Mouse (Mus musculus) forebrain, embryonic 12.5 days (tissue): ENCODE measurements around the gene Tgtp2. TPM values are rescaled to one million over a fixed set of nuclear protein-coding genes. Genes with fewer than 3 reads are reported as not detected.
"Not testable (repeated sequence)": the region's sequence is repeated elsewhere in the genome, so short reads cannot be mapped to it uniquely, and the experiment has no call there.

Source experiments
- ATAC-seq: fragments of 200-750 bp; cut with Nextera tagmentation; 2 replicates; pipeline ENCODE4 v1.8.0; 2017; ENCODE audit warnings: moderate TSS enrichment; ENCODE audit not compliant: low FRiP score
- H3K27ac ChIP-seq: fragments of 300-500 bp; sonication (generic); 2 replicates; pipeline ENCODE4 v1.5.1; 2016; ENCODE audit warnings: mild to moderate bottlenecking
- H3K27me3 ChIP-seq: fragments of 300-500 bp; sonication (generic); 2 replicates; pipeline ENCODE4 v1.6.1; 2016; ENCODE audit warnings: mild to moderate bottlenecking
- H3K36me3 ChIP-seq: fragments of 300-500 bp; sonication (generic); replicated peaks from 2 replicates; pipeline ENCODE4 v1.6.1; 2016; ENCODE audit warnings: mild to moderate bottlenecking
- H3K4me1 ChIP-seq: fragments of 300-500 bp; sonication (generic); 2 replicates; pipeline ENCODE4 v1.6.1; 2016
- H3K4me2 ChIP-seq: fragments of 300-500 bp; sonication (generic); 2 replicates; pipeline ENCODE4 v1.6.1; 2016; ENCODE audit warnings: mild to moderate bottlenecking, moderate library complexity
- H3K4me3 ChIP-seq: fragments of 300-500 bp; sonication (generic); replicated peaks from 2 replicates; pipeline ENCODE4 v1.5.1; 2016; ENCODE audit warnings: mild to moderate bottlenecking
- H3K9ac ChIP-seq: fragments of 300-500 bp; sonication (generic); 2 replicates; pipeline ENCODE4 v1.6.1; 2016; ENCODE audit warnings: mild to moderate bottlenecking
- H3K9me3 ChIP-seq: fragments of 300-500 bp; sonication (generic); 2 replicates; pipeline ENCODE4 v1.6.1; 2016
- WGBS: fragments of 180-500 bp; shearing (Covaris S2); methylation state at CpG from one replicate; pipeline ENCODE4 v1.1.7; 2016; 5-methylcytosine and 5-hydroxymethylcytosine counted together
- polyA plus RNA-seq: library from polyadenylated mRNA; unstranded; fragments of >200 nt; fragmentation: Nextera tagmentation; extraction: Ambion mirVana; gene quantifications from 2 replicates; pipeline ENCODE4 v1.2.1, GENCODE M21; 2016

The Tgtp2 gene
- polyA plus RNA-seq, 1 experiment from 2014 or later: not detected

DNA sequence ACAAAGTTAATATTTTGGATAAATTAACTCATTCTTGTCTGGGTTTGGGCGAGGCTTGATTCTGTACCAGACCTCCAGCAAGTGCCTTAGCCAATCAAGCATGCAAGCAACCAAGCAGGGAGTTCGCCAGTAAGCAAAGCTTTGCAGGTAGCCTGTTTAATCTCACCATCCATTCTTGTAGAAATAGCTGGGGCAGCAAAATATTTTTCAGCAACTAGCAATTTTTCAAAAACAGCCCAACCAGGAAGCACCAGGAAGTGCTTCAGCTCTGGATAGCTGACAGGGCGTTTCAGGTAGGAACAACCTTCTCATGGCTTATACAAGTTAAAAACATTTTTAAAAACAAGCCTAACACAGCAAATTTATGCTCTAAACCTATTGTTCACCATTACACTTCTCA, 17.9 kb upstream of the Tgtp2 start:
- H3K36me3 ChIP-seq: no peaks in the 10 kb centered on the region
- H3K9ac ChIP-seq: no peak overlapping the region
- no peaks in the 10 kb centered on the region for H3K27me3 ChIP-seq
- 76% methylated on average over 3 of the region's 3 CpGs for WGBS
- H3K4me3 ChIP-seq: no peak overlapping the region
- no peaks in the 10 kb centered on the region for H3K9me3 ChIP-seq
- H3K4me2 ChIP-seq: no peak overlapping the region
- ATAC-seq: no peak
- H3K4me1 ChIP-seq: no peaks in the 10 kb centered on the region
- H3K27ac ChIP-seq: no peak overlapping the region

GRCm38 (mm10) chr11:49081356-49081755, 17.4 kb upstream of the Tgtp2 start:
- Histone ChIP-seq H3K4me3 (no peak overlapping the region), H3K27me3 (no peaks in the 10 kb centered on the region), H3K27ac (no peak overlapping the region), H3K9me3 (no peaks in the 10 kb centered on the region), H3K4me2 (no peak overlapping the region), H3K4me1 (no peaks in the 10 kb centered on the region), H3K9ac (no peak overlapping the region), H3K36me3 (no peaks in the 10 kb centered on the region)
- WGBS: 82% methylated on average over 4 of the region's 4 CpGs
- no peak for ATAC-seq

GRCm38 (mm10) chr11:49080636-49081035, 16.6 kb upstream of the Tgtp2 start:
- no peaks in the 10 kb centered on the region for H3K27me3 ChIP-seq
- 75% methylated on average over 1 of the region's 1 CpGs for WGBS
- no peak overlapping the region for H3K9ac ChIP-seq
- H3K4me3 ChIP-seq: no peak overlapping the region
- no peak for ATAC-seq
- no peaks in the 10 kb centered on the region for H3K36me3 ChIP-seq
- no peak overlapping the region for H3K4me2 ChIP-seq
- H3K4me1 ChIP-seq: no peaks in the 10 kb centered on the region
- no peaks in the 10 kb centered on the region for H3K9me3 ChIP-seq
- H3K27ac ChIP-seq: no peak overlapping the region

GRCm38 (mm10) chr11:49078719-49079118, 14.7 kb upstream of the Tgtp2 start:
- no peak for ATAC-seq
- Histone ChIP-seq H3K27me3 (no peaks in the 10 kb centered on the region), H3K4me1 (no peaks in the 10 kb centered on the region), H3K36me3 (no peaks in the 10 kb centered on the region), H3K4me2 (no peak overlapping the region), H3K9ac (no peak overlapping the region), H3K27ac (no peak overlapping the region), H3K9me3 (no peaks in the 10 kb centered on the region), H3K4me3 (no peak overlapping the region)
- WGBS: 89% methylated on average over 3 of the region's 3 CpGs

GRCm38 (mm10) chr11:49077012-49077411, 13.0 kb upstream of the Tgtp2 start:
- Histone ChIP-seq H3K36me3 (no peaks in the 10 kb centered on the region), H3K4me1 (no peaks in the 10 kb centered on the region), H3K9ac (no peak overlapping the region), H3K4me2 (no peak overlapping the region), H3K27me3 (no peaks in the 10 kb centered on the region), H3K27ac (no peak overlapping the region), H3K9me3 (no peaks in the 10 kb centered on the region), H3K4me3 (no peak overlapping the region)
- ATAC-seq: no peak
- WGBS: 75% methylated on average over 1 of the region's 1 CpGs

DNA sequence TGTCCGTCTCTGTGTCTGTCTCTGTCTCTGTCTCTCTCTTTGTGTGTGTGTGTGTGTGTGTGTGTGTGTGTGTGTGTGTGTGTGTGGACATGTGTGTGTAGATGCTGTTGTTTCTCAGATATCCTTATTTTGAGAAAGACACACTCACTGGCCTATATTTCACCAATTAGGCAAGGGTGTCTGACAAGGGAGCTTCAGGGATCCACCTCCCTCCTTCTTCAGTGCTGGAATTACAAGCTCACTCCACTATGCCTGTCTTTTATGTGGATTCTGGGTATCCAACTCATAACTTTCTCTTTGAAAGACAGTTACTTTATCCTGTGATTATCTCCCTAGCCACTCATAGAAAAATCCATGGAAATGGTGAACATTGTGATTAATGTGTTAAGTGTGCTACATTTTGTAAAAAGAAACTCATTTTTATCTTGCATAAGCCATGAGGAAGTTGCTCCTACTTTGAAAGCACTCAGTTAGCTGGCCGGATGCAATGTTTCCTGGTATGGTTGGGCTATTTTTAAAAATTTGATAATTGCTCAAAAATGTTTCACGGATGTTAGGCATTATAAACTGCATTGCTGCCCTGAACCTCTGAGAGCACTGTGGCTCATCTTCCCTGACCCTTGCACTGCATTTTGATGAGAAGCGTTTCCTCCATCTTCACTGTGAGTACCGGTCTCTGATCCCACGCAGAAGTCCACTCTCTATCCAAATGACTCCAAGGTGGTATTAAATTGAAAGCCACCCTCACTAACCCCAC, 12.2 kb upstream of the Tgtp2 start, which contains the start of gene Ifi47:
Ifi47 (plus strand) TSS at position 587 of the 757 bp plus-strand sequence.
- not testable (repeated sequence) for H3K4me3 ChIP-seq, H3K4me1 ChIP-seq, H3K9me3 ChIP-seq, H3K4me2 ChIP-seq, H3K27ac ChIP-seq, H3K9ac ChIP-seq, H3K27me3 ChIP-seq, ATAC-seq, H3K36me3 ChIP-seq
- WGBS: 72% methylated on average over 6 of the region's 6 CpGs

DNA sequence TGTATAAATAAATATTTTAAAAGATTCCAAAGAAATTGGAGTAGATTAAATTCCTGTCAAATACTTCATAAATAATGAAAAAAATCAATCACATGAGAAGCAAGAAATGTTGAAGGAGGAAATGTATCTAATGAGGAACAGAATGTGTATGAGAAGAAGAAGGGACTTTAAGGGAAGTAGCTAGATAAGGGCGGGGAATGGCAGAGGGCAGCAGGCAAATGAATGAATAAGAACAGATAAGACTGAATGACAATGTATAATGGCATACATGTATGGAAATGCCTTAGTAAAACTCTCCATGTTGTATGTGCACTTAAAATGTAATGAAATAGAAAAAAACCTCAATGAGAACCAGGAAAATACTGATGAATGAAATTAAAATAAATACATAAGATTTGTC, 4.4 kb upstream of the Tgtp2 start:
- 93% methylated on average over 1 of the region's 1 CpGs for WGBS
- Histone ChIP-seq H3K9me3 (no peaks in the 10 kb centered on the region), H3K4me3 (no peak overlapping the region), H3K27ac (no peak overlapping the region), H3K4me1 (no peaks in the 10 kb centered on the region), H3K4me2 (no peak overlapping the region), H3K27me3 (no peaks in the 10 kb centered on the region), H3K9ac (no peak overlapping the region), H3K36me3 (no peaks in the 10 kb centered on the region)
- ATAC-seq: no peak

GRCm38 (mm10) chr11:49061865-49062264, 2.1 kb downstream of the Tgtp2 start:
- not testable (repeated sequence) for H3K9ac ChIP-seq, H3K27me3 ChIP-seq, H3K4me3 ChIP-seq, ATAC-seq, H3K4me2 ChIP-seq, H3K36me3 ChIP-seq, H3K4me1 ChIP-seq, H3K9me3 ChIP-seq, H3K27ac ChIP-seq
- 72% methylated on average over 2 of the region's 2 CpGs for WGBS

DNA sequence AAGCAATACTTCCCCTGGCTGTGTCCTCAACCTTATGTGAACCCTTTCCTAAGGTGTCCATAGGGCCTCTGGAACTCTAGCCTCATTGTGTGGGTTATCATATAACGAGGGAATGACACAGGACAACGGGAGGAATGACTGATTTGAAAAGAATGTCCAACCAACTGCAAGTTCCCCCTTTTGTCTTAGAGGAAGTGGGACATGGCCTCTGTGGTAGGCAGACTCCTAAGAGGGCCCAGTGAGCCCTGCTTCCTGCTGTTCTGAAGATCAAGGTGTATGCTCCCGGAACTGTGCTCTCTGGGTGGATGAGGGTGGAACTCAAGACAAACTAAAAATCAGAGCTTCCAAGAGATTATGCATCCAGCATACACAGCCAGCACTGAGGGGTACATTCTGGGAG, 3.9 kb downstream of the Tgtp2 start:
- WGBS: 69% methylated on average over 2 of the region's 3 CpGs
- not testable (repeated sequence) for H3K4me3 ChIP-seq, ATAC-seq

DNA sequence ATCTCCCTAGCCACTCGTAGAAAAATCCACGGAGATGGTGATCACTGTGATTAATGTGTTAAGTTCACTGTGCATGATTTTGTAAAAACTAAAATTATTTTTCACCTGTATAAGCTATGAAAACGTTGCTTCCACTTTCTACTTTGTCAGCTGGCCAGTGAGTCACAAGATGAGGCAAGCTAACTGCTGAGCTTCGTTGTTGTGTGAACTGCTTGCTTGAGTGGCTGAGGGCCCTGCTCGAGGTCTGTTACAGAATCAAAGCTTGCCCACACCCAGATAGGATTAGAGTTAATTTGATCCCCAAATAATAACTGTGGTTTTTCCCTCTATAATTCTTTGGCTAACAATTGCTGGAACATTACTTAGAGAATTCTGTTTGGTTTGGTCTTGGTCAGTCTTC, 12.1 kb downstream of the Tgtp2 start:
- not testable (repeated sequence) for ATAC-seq, H3K27me3 ChIP-seq, H3K9ac ChIP-seq, H3K4me3 ChIP-seq, H3K9me3 ChIP-seq, H3K4me1 ChIP-seq, H3K4me2 ChIP-seq, H3K27ac ChIP-seq, H3K36me3 ChIP-seq
- WGBS: no CpG with 5 or more reads among the region's 5 CpGs

More for the DNA sequence above, 3.9 kb downstream of the Tgtp2 start:
- H3K4me2 ChIP-seq, H3K9me3 ChIP-seq, H3K27ac ChIP-seq, H3K9ac ChIP-seq, H3K27me3 ChIP-seq, H3K4me1 ChIP-seq, H3K36me3 ChIP-seq: not testable (repeated sequence)

- not testable (repeated sequence) for H3K4me1 ChIP-seq, H3K36me3 ChIP-seq, H3K9ac ChIP-seq, H3K4me3 ChIP-seq, H3K27ac ChIP-seq, H3K27me3 ChIP-seq, H3K4me2 ChIP-seq, H3K9me3 ChIP-seq, ATAC-seq
- 100% methylated on average over 1 of the region's 6 CpGs for WGBS
Measured at GRCm38 (mm10) chr11:49051093-49051891, 12.7 kb downstream of the Tgtp2 start, which contains the start of gene 9930111J21Rik2. TSS of gene 9930111J21Rik2 (minus strand) at chr11:49051242.

- ATAC-seq, H3K36me3 ChIP-seq, H3K27me3 ChIP-seq, H3K4me1 ChIP-seq, H3K9ac ChIP-seq, H3K4me2 ChIP-seq, H3K9me3 ChIP-seq, H3K4me3 ChIP-seq, H3K27ac ChIP-seq: not testable (repeated sequence)
Measured at GRCm38 (mm10) chr11:49050064-49050463, 13.9 kb downstream of the Tgtp2 start.

GRCm38 (mm10) chr11:49012074-49012473, 51.9 kb downstream of the Tgtp2 start:
- not testable (repeated sequence) for H3K36me3 ChIP-seq

More at GRCm38 (mm10) chr11:49012074-49012473, 51.9 kb downstream of the Tgtp2 start:
- H3K27ac ChIP-seq, H3K4me3 ChIP-seq, H3K9ac ChIP-seq, H3K4me2 ChIP-seq, ATAC-seq, H3K9me3 ChIP-seq, H3K4me1 ChIP-seq, H3K27me3 ChIP-seq: not testable (repeated sequence)
